Mouse (Mus musculus) C2C12 (cell line): ENCODE data around the gene Stk25.

Experiments used
- CEBPB ChIP-seq: IDR thresholded peaks from one replicate; pipeline ENCODE4 v1.6.1; 2011; ENCODE audit warnings: low read depth, mild to moderate bottlenecking, control low read depth, moderate library complexity
- CTCF ChIP-seq: IDR thresholded peaks from one replicate; pipeline ENCODE4 v1.5.1; 2011; ENCODE audit not compliant: control insufficient read depth, insufficient read depth, insufficient read length
- FOSL1 ChIP-seq: IDR thresholded peaks from one replicate; pipeline ENCODE4 v1.8.0; 2011; ENCODE audit warnings: mild to moderate bottlenecking, low read length; ENCODE audit not compliant: poor library complexity, insufficient read depth, severe bottlenecking
- MAX ChIP-seq: IDR thresholded peaks from one replicate; pipeline ENCODE4 v1.6.1; 2011; ENCODE audit warnings: mild to moderate bottlenecking, control low read depth
- MYOD1 ChIP-seq: IDR thresholded peaks from one replicate; pipeline ENCODE4 v1.6.1; 2011; ENCODE audit warnings: low read depth; ENCODE audit not compliant: control insufficient read depth, insufficient read length
- MYOG ChIP-seq: IDR thresholded peaks from one replicate; pipeline ENCODE4 v1.6.1; 2011; ENCODE audit not compliant: control insufficient read depth, insufficient read length; ENCODE audit errors: extremely low read depth

DNA sequence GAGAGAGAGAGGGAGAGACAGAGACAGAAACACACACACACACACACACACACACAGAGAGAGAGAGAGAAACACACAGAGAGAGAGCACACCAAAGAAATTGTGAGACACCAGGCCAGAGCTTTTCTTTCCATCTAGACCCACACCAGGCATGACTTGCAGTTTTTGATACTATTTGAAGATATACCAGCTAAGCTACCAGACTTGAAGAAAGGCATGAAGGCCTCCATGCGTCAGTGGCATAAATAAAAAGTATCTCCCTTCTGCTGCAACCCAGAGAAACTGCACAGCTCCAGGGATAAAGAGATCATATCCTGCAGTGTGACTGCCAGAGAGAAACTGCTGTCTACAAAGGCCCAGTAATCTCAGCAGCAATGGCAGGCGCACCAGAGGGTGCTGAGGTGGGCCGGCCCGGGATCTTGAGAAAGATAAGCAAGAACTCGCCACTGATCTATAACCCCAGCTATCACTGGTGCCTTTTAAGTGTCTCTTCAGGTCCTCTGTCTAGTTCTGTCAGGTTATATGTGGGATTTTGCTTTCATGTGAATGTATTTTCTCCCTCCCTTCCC is 8.8 kb downstream of the Stk25 start:
- TF ChIP-seq CTCF (no peak), CEBPB (no peak), MYOD1 (no peak), MAX (no peak), FOSL1 (no peak), MYOG (no peak)
